25 mouse cellular contexts compared by ENCODE assay signal in genomic region chr14:99349606-99350005, GRCm38 (mm10).
"Had no signal": no experiment of that assay in that cellular context is flagged by ENCODE, and none has a peak within 500 bp of the region (broad histone marks: within the 10 kb centered on the region; RNA-seq: fewer than 3 reads in every experiment).

No protein-coding gene starts in this region.

- H3K4me3 ChIP-seq: heart, embryonic 13.5 days; heart, embryonic 15.5 days; hindbrain, embryonic 13.5 days; hindbrain, embryonic 15.5 days; kidney, embryonic 15.5 days; layer of hippocampus, adult 2 months; limb, embryonic 13.5 days; limb, embryonic 15.5 days; liver, embryonic 12.5 days had no signal

- H3K27me3 ChIP-seq: heart, embryonic 13.5 days; heart, embryonic 15.5 days; hindbrain, embryonic 13.5 days; hindbrain, embryonic 15.5 days; kidney, embryonic 15.5 days; limb, embryonic 13.5 days; limb, embryonic 15.5 days; liver, embryonic 12.5 days had no signal

- H3K4me1 ChIP-seq: heart, embryonic 13.5 days; heart, embryonic 15.5 days; hindbrain, embryonic 15.5 days; limb, embryonic 15.5 days; liver, embryonic 12.5 days had no signal

- H3K36me3 ChIP-seq: heart, embryonic 13.5 days; heart, embryonic 15.5 days; hindbrain, embryonic 13.5 days; hindbrain, embryonic 15.5 days; kidney, embryonic 15.5 days; limb, embryonic 13.5 days; limb, embryonic 15.5 days; liver, embryonic 12.5 days had no signal

- H3K9me3 ChIP-seq: heart, embryonic 13.5 days; heart, embryonic 15.5 days; hindbrain, embryonic 13.5 days; hindbrain, embryonic 15.5 days; kidney, embryonic 15.5 days; limb, embryonic 13.5 days; limb, embryonic 15.5 days; liver, embryonic 12.5 days had no signal

- DNase-seq: gastrocnemius, postnatal 14 days; gastrocnemius, postnatal 36 days; heart, adult 18-20 months; heart, postnatal 14 days; heart, postnatal 36 days; kidney, adult 11 months; kidney, adult 2 months; kidney, adult 9 months; kidney, postnatal 14 days; kidney, postnatal 36 days; left cerebral cortex, postnatal 4 days had no signal

- H3K27ac ChIP-seq: heart, embryonic 13.5 days; heart, embryonic 15.5 days; hindbrain, embryonic 13.5 days; hindbrain, embryonic 15.5 days; hindbrain, postnatal 0 days; kidney, embryonic 15.5 days; kidney, postnatal 0 days; layer of hippocampus, adult 2 months; limb, embryonic 13.5 days; limb, embryonic 15.5 days; liver, embryonic 12.5 days; liver, embryonic 14.5 days had no signal

- ATAC-seq: hindbrain, postnatal 0 days; intestine, embryonic 16.5 days; liver, embryonic 12.5 days had no signal

- H3K4me2 ChIP-seq: heart, embryonic 11.5 days; heart, embryonic 13.5 days; heart, embryonic 15.5 days; hindbrain, embryonic 13.5 days; hindbrain, embryonic 15.5 days; kidney, embryonic 15.5 days; limb, embryonic 13.5 days; limb, embryonic 15.5 days; liver, embryonic 12.5 days had no signal

- H3K9ac ChIP-seq: heart, embryonic 13.5 days; heart, embryonic 15.5 days; hindbrain, embryonic 13.5 days; hindbrain, embryonic 15.5 days; kidney, embryonic 15.5 days; limb, embryonic 13.5 days; limb, embryonic 15.5 days; liver, embryonic 12.5 days; liver, embryonic 14.5 days had no signal
